Mouse (Mus musculus) frontal cortex, postnatal 10 days (tissue): ENCODE data around the gene Btbd9.
A peak's percentile ranks its signal among the peaks of the same experiment; 100 is the strongest.
"Not testable (repeated sequence)": the region's sequence is repeated elsewhere in the genome, so short reads cannot be mapped to it uniquely, and the experiment has no call there.

Source experiments
- DNase-seq, 2 experiments: peaks; one replicate each; pipeline ENCODE4 v3.0.0; 2022; ENCODE audit warnings: low spot score in 2 of 2, mixed read lengths in 1 of 2

Gene Btbd9

GRCm38 (mm10) chr17:30559536-30559935, 16.8 kb downstream of the Btbd9 start:
- no peak for DNase-seq

- DNase-seq: no peak
Observed at GRCm38 (mm10) chr17:30558623-30559022, 17.7 kb downstream of the Btbd9 start.

- DNase-seq: no peak
Observed at GRCm38 (mm10) chr17:30556512-30556911, 19.8 kb downstream of the Btbd9 start.

GRCm38 (mm10) chr17:30553027-30553937, 23.0 kb downstream of the Btbd9 start:
- no peak for DNase-seq

GRCm38 (mm10) chr17:30550774-30551107, 25.5 kb downstream of the Btbd9 start:
- DNase-seq: no peak

- no peak for DNase-seq
Observed at GRCm38 (mm10) chr17:30549899-30550773, 26.2 kb downstream of the Btbd9 start.

GRCm38 (mm10) chr17:30539098-30539497, 37.2 kb downstream of the Btbd9 start:
- no peak for DNase-seq

GRCm38 (mm10) chr17:30536651-30537050, 39.6 kb downstream of the Btbd9 start:
- DNase-seq: no peak

GRCm38 (mm10) chr17:30533098-30533497, 43.2 kb downstream of the Btbd9 start:
- no peak for DNase-seq

- DNase-seq: no peak
Observed at GRCm38 (mm10) chr17:30530542-30530940, 45.7 kb downstream of the Btbd9 start.

- no peak for DNase-seq
Observed at GRCm38 (mm10) chr17:30529632-30530541, 46.4 kb downstream of the Btbd9 start.

GRCm38 (mm10) chr17:30525405-30526295, 50.6 kb downstream of the Btbd9 start:
- DNase-seq: no peak

GRCm38 (mm10) chr17:30524451-30524850, 51.8 kb downstream of the Btbd9 start:
- no peak for DNase-seq

GRCm38 (mm10) chr17:30523783-30524182, 52.5 kb downstream of the Btbd9 start:
- DNase-seq: no peak

- DNase-seq: no peak
Observed at GRCm38 (mm10) chr17:30522406-30523078, 53.7 kb downstream of the Btbd9 start.

- not testable (repeated sequence) for DNase-seq
Observed at GRCm38 (mm10) chr17:30519172-30519512, 57.1 kb downstream of the Btbd9 start.

GRCm38 (mm10) chr17:30518431-30519171, 57.7 kb downstream of the Btbd9 start:
- DNase-seq: no peak

GRCm38 (mm10) chr17:30516580-30517340, 59.5 kb downstream of the Btbd9 start:
- DNase-seq: no peak

- peak in 1 of 2 experiments; percentile 6 for DNase-seq
Observed at GRCm38 (mm10) chr17:30515401-30515800, 60.9 kb downstream of the Btbd9 start.
